Mouse (Mus musculus) myocyte (in vitro differentiated cells): ENCODE results near the gene Rbm20. TPM values are rescaled to one million over a fixed set of nuclear protein-coding genes. Genes with fewer than 3 reads are reported as not detected.
A peak's percentile ranks its signal among the peaks of the same experiment; 100 is the strongest.

ENCODE experiments used
- H3K27me3 ChIP-seq: one replicate; pipeline ENCODE4 v1.6.1; 2011; ENCODE audit not compliant: control insufficient read depth, insufficient read depth, insufficient read length
- H3K36me3 ChIP-seq: one replicate; pipeline ENCODE4 v1.6.1; 2011; ENCODE audit not compliant: control insufficient read depth, insufficient read depth
- H3K4me2 ChIP-seq: one replicate; pipeline ENCODE4 v1.6.1; 2011; ENCODE audit warnings: low read depth, control low read depth
- H3K4me3 ChIP-seq: one replicate; pipeline ENCODE4 v1.5.1; 2011; ENCODE audit warnings: mild to moderate bottlenecking, control low read depth, moderate library complexity
- H3K79me2 ChIP-seq: one replicate; pipeline ENCODE4 v1.6.1; 2011; ENCODE audit not compliant: control insufficient read depth, insufficient read depth
- H3ac ChIP-seq: one replicate; pipeline ENCODE4 v1.6.1; 2011; ENCODE audit not compliant: control insufficient read depth, insufficient read length
- CEBPB ChIP-seq: IDR thresholded peaks from 2 replicates; pipeline ENCODE4 v1.6.1; 2011; ENCODE audit warnings: mild to moderate bottlenecking, moderate library complexity; ENCODE audit not compliant: poor library complexity, insufficient read depth, severe bottlenecking
- E2F4 ChIP-seq: IDR thresholded peaks from one replicate; pipeline ENCODE4 v1.6.1; 2011; ENCODE audit warnings: mild to moderate bottlenecking, control low read depth, moderate library complexity; ENCODE audit not compliant: insufficient read depth
- MAX ChIP-seq: IDR thresholded peaks from one replicate; pipeline ENCODE4 v1.6.1; 2011; ENCODE audit warnings: low read depth, mild to moderate bottlenecking, control low read depth
- MYOD1 ChIP-seq, 3 experiments: IDR thresholded peaks; one replicate each; pipeline ENCODE4 v1.6.1; 2011; ENCODE audit warnings: control low read depth in 2 of 3, low read depth in 2 of 3, mild to moderate bottlenecking in 2 of 3, moderate library complexity in 1 of 3; ENCODE audit not compliant: insufficient read length in 2 of 3, control insufficient read depth in 1 of 3
- MYOG ChIP-seq, 3 experiments: IDR thresholded peaks; one replicate each; pipeline ENCODE4 v1.6.1; 2011; ENCODE audit warnings: control low read depth in 2 of 3, low read depth in 2 of 3, mild to moderate bottlenecking in 2 of 3; ENCODE audit not compliant: insufficient read length in 2 of 3, control insufficient read depth in 1 of 3, insufficient read depth in 1 of 3
- POLR2A ChIP-seq: IDR thresholded peaks from one replicate; pipeline ENCODE4 v1.6.1; 2011; ENCODE audit warnings: low read depth, mild to moderate bottlenecking, control low read depth, moderate library complexity; ENCODE audit not compliant: insufficient read length
- POLR2AphosphoS2 ChIP-seq: IDR thresholded peaks from one replicate; pipeline ENCODE4 v1.6.1; 2011; ENCODE audit warnings: low read depth, control low read depth; ENCODE audit not compliant: insufficient read length
- REST ChIP-seq: IDR thresholded peaks from one replicate; pipeline ENCODE4 v1.6.1; 2011; ENCODE audit warnings: mild to moderate bottlenecking, control low read depth, moderate library complexity; ENCODE audit not compliant: insufficient read depth, insufficient read length
- SRF ChIP-seq: IDR thresholded peaks from one replicate; pipeline ENCODE4 v1.6.1; 2011; ENCODE audit warnings: low read depth; ENCODE audit not compliant: control insufficient read depth, insufficient read length
- TCF12 ChIP-seq: IDR thresholded peaks from one replicate; pipeline ENCODE4 v1.6.1; 2011; ENCODE audit warnings: mild to moderate bottlenecking, control low read depth; ENCODE audit not compliant: poor library complexity, insufficient read depth, severe bottlenecking
- TCF3 ChIP-seq: IDR thresholded peaks from one replicate; pipeline ENCODE4 v1.6.1; 2011; ENCODE audit warnings: low read depth, control low read depth; ENCODE audit not compliant: insufficient read length
- USF1 ChIP-seq: IDR thresholded peaks from one replicate; pipeline ENCODE4 v1.6.1; 2011; ENCODE audit warnings: low read depth, mild to moderate bottlenecking, control low read depth, moderate library complexity
- polyA plus RNA-seq: library from polyadenylated mRNA; unstranded; fragments of >200 nt; fragmentation: generic; extraction: Trizol; gene quantifications from one replicate; pipeline ENCODE4 v1.2.1, GENCODE M21; 2012; ENCODE audit warnings: missing spikeins

Gene Rbm20
- polyA plus RNA-seq, 1 experiment = 35.4 TPM

GRCm38 (mm10) chr19:53694020-53694419 lies 16.9 kb downstream of the Rbm20 start:
- H3K4me2 ChIP-seq = no peak overlapping the region
- no peak for TF ChIP-seq CEBPB
- TF ChIP-seq MYOD1 (IDR thresholded peaks at IDR 0.05; ENCODE audit: control insufficient read depth in 1 of 3, insufficient read length in 2 of 3, low read depth in 2 of 3) = peak in 2 of 3 experiments; percentile 55 to 66
- TF ChIP-seq MAX = no peak
- no peak for TF ChIP-seq TCF12
- TF ChIP-seq POLR2A = no peak
- TF ChIP-seq SRF = no peak
- no peak for TF ChIP-seq REST
- H3ac ChIP-seq = no peak overlapping the region
- H3K4me3 ChIP-seq = no peak overlapping the region
- no peaks in the 10 kb centered on the region for H3K36me3 ChIP-seq
- H3K27me3 ChIP-seq = no peaks in the 10 kb centered on the region
- peaks cover 65% of the 10 kb centered on the region for H3K79me2 ChIP-seq

GRCm38 (mm10) chr19:53696079-53696478 lies 19.0 kb downstream of the Rbm20 start:
- TF ChIP-seq POLR2A (no peak), POLR2AphosphoS2 (no peak), REST (no peak), E2F4 (no peak), USF1 (no peak), MYOG (IDR thresholded peaks at IDR 0.05; ENCODE audit: control insufficient read depth in 1 of 3, insufficient read depth in 1 of 3, insufficient read length in 2 of 3, low read depth in 2 of 3) (no peak), SRF (no peak), CEBPB (no peak), MYOD1 (IDR thresholded peaks at IDR 0.05; ENCODE audit: control insufficient read depth in 1 of 3, insufficient read length in 2 of 3, low read depth in 2 of 3) (no peak), TCF3 (no peak), MAX (no peak), TCF12 (no peak)
- H3ac ChIP-seq = no peak overlapping the region
- no peak overlapping the region for H3K4me3 ChIP-seq
- H3K36me3 ChIP-seq = no peaks in the 10 kb centered on the region
- peaks cover 76% of the 10 kb centered on the region for H3K79me2 ChIP-seq
- H3K27me3 ChIP-seq = no peaks in the 10 kb centered on the region
- H3K4me2 ChIP-seq = no peak overlapping the region

GRCm38 (mm10) chr19:53696655-53697054 lies 19.5 kb downstream of the Rbm20 start:
- Histone ChIP-seq H3ac (no peak overlapping the region), H3K4me3 (no peak overlapping the region), H3K79me2 (peaks cover 77% of the 10 kb centered on the region), H3K4me2 (no peak overlapping the region), H3K36me3 (peaks cover 4% of the 10 kb centered on the region), H3K27me3 (no peaks in the 10 kb centered on the region)
- TF ChIP-seq SRF (no peak), TCF12 (no peak), E2F4 (no peak), CEBPB (no peak), REST (no peak), MYOG (IDR thresholded peaks at IDR 0.05; ENCODE audit: control insufficient read depth in 1 of 3, insufficient read depth in 1 of 3, insufficient read length in 2 of 3, low read depth in 2 of 3) (no peak), USF1 (no peak), POLR2A (no peak), POLR2AphosphoS2 (no peak), TCF3 (no peak), MYOD1 (IDR thresholded peaks at IDR 0.05; ENCODE audit: control insufficient read depth in 1 of 3, insufficient read length in 2 of 3, low read depth in 2 of 3) (no peak), MAX (no peak)

GRCm38 (mm10) chr19:53697376-53698126 lies 20.4 kb downstream of the Rbm20 start:
- Histone ChIP-seq H3K79me2 (peaks cover 80% of the 10 kb centered on the region), H3ac (no peak overlapping the region), H3K4me2 (peak overlapping the region; percentile 5), H3K27me3 (no peaks in the 10 kb centered on the region), H3K4me3 (no peak overlapping the region), H3K36me3 (peaks cover 4% of the 10 kb centered on the region)
- TF ChIP-seq MYOD1 (IDR thresholded peaks at IDR 0.05; ENCODE audit: control insufficient read depth in 1 of 3, insufficient read length in 2 of 3, low read depth in 2 of 3) (no peak), TCF12 (no peak), CEBPB (no peak), POLR2AphosphoS2 (no peak), POLR2A (no peak), REST (no peak), USF1 (no peak), MAX (no peak), SRF (no peak), MYOG (IDR thresholded peaks at IDR 0.05; ENCODE audit: control insufficient read depth in 1 of 3, insufficient read depth in 1 of 3, insufficient read length in 2 of 3, low read depth in 2 of 3) (no peak), TCF3 (no peak), E2F4 (no peak)
